Mouse (Mus musculus): ENCODE measurements around the gene Ephx1. TPM values are rescaled to one million over a fixed set of nuclear protein-coding genes. Genes with fewer than 3 reads are reported as not detected.
A peak's percentile ranks its signal among the peaks of the same experiment; 100 is the strongest.
"Not testable (repeated sequence)": the region's sequence is repeated elsewhere in the genome, so short reads cannot be mapped to it uniquely, and the experiment has no call there.

The Ephx1 gene
- polyA plus RNA-seq, 2 experiments = 6.7 to 6.8 TPM

- Histone ChIP-seq H3K36me3 (ENCODE audit: control insufficient read depth, insufficient read depth, low read length) (no peaks in the 10 kb centered on the region), H3K4me3 (replicated peaks; ENCODE audit: low read length) (no peak overlapping the region), H3K9me3 (ENCODE audit: control insufficient read depth, low read length) (no peaks in the 10 kb centered on the region), H3K4me1 (ENCODE audit: control insufficient read depth, insufficient read depth, low read length) (no peaks in the 10 kb centered on the region), H3K4me2 (replicated peaks; ENCODE audit: low read depth, low read length, severe bottlenecking) (no peak overlapping the region), H3K27ac (replicated peaks; ENCODE audit: low read depth, low read length) (no peak overlapping the region), H3K27me3 (ENCODE audit: control insufficient read depth, insufficient read depth, low read length) (no peaks in the 10 kb centered on the region), H3K9ac (ENCODE audit: low read depth, low read length, severe bottlenecking) (no peak overlapping the region; the same call in 1 of the 2 replicates)
- 2% methylated on average over 9 of the region's 9 CpGs for WGBS
- peak; percentile 44; the same call in 1 of the 2 replicates for ATAC-seq (ENCODE audit: low FRiP score, low read depth)
- TF ChIP-seq POLR2A (IDR thresholded peaks at IDR 0.05; ENCODE audit: borderline replicate concordance, extremely low read depth, insufficient read depth, insufficient read length) = no peak
- DNase-seq (ENCODE audit: low spot score) = peak; percentile 72
Measured at GRCm38 (mm10) chr1:180987759-180988158, 32.9 kb downstream of the Ephx1 start.

- no peaks in the 10 kb centered on the region for H3K36me3 ChIP-seq (ENCODE audit: control insufficient read depth, insufficient read depth, low read length)
- no peak overlapping the region for H3K4me3 ChIP-seq (replicated peaks; ENCODE audit: low read length)
- no peak for TF ChIP-seq POLR2A (IDR thresholded peaks at IDR 0.05; ENCODE audit: borderline replicate concordance, extremely low read depth, insufficient read depth, insufficient read length)
- H3K9ac ChIP-seq (ENCODE audit: low read depth, low read length, severe bottlenecking) = no peak overlapping the region
- DNase-seq (ENCODE audit: low spot score) (no peak), ATAC-seq (ENCODE audit: low FRiP score, low read depth) (no peak)
- 89% methylated on average over 8 of the region's 8 CpGs for WGBS
- no peak overlapping the region for H3K4me2 ChIP-seq (replicated peaks; ENCODE audit: low read depth, low read length, severe bottlenecking)
- H3K9me3 ChIP-seq (ENCODE audit: control insufficient read depth, low read length) = no peaks in the 10 kb centered on the region
- H3K27me3 ChIP-seq (ENCODE audit: control insufficient read depth, insufficient read depth, low read length) = no peaks in the 10 kb centered on the region
- no peak overlapping the region for H3K27ac ChIP-seq (replicated peaks; ENCODE audit: low read depth, low read length)
- H3K4me1 ChIP-seq (ENCODE audit: control insufficient read depth, insufficient read depth, low read length) = no peaks in the 10 kb centered on the region
Measured at GRCm38 (mm10) chr1:180986701-180987100, 34.0 kb downstream of the Ephx1 start.

- not testable (repeated sequence) for H3K4me1 ChIP-seq (ENCODE audit: control insufficient read depth, insufficient read depth, low read length); DNase-seq (ENCODE audit: low spot score); H3K4me2 ChIP-seq (replicated peaks; ENCODE audit: low read depth, low read length, severe bottlenecking); H3K27me3 ChIP-seq (ENCODE audit: control insufficient read depth, insufficient read depth, low read length); H3K9me3 ChIP-seq (ENCODE audit: control insufficient read depth, low read length); H3K36me3 ChIP-seq (ENCODE audit: control insufficient read depth, insufficient read depth, low read length); H3K4me3 ChIP-seq (replicated peaks; ENCODE audit: low read length); H3K27ac ChIP-seq (replicated peaks; ENCODE audit: low read depth, low read length); H3K9ac ChIP-seq (ENCODE audit: low read depth, low read length, severe bottlenecking); ATAC-seq (ENCODE audit: low FRiP score, low read depth)
- WGBS = 77% methylated on average over 7 of the region's 7 CpGs
Measured at GRCm38 (mm10) chr1:180981298-180982046, 39.2 kb downstream of the Ephx1 start.

GRCm38 (mm10) chr1:180980464-180980863 is 40.2 kb downstream of the Ephx1 start:
- Histone ChIP-seq H3K36me3 (ENCODE audit: control insufficient read depth, insufficient read depth, low read length) (no peaks in the 10 kb centered on the region), H3K27me3 (ENCODE audit: control insufficient read depth, insufficient read depth, low read length) (no peaks in the 10 kb centered on the region), H3K4me1 (ENCODE audit: control insufficient read depth, insufficient read depth, low read length) (no peaks in the 10 kb centered on the region), H3K4me2 (replicated peaks; ENCODE audit: low read depth, low read length, severe bottlenecking) (no peak overlapping the region), H3K9me3 (ENCODE audit: control insufficient read depth, low read length) (no peaks in the 10 kb centered on the region), H3K9ac (ENCODE audit: low read depth, low read length, severe bottlenecking) (no peak overlapping the region), H3K4me3 (replicated peaks; ENCODE audit: low read length) (no peak overlapping the region), H3K27ac (replicated peaks; ENCODE audit: low read depth, low read length) (no peak overlapping the region)
- no peak for DNase-seq (ENCODE audit: low spot score)
- no peak for ATAC-seq (ENCODE audit: low FRiP score, low read depth)
- no peak for TF ChIP-seq POLR2A (IDR thresholded peaks at IDR 0.05; ENCODE audit: borderline replicate concordance, extremely low read depth, insufficient read depth, insufficient read length)
- WGBS = 64% methylated on average over 2 of the region's 2 CpGs

GRCm38 (mm10) chr1:180979484-180980251 is 41.0 kb downstream of the Ephx1 start:
- Histone ChIP-seq H3K27ac (replicated peaks; ENCODE audit: low read depth, low read length) (no peak overlapping the region), H3K4me1 (ENCODE audit: control insufficient read depth, insufficient read depth, low read length) (no peaks in the 10 kb centered on the region), H3K4me3 (replicated peaks; ENCODE audit: low read length) (no peak overlapping the region), H3K36me3 (ENCODE audit: control insufficient read depth, insufficient read depth, low read length) (no peaks in the 10 kb centered on the region), H3K9ac (ENCODE audit: low read depth, low read length, severe bottlenecking) (no peak overlapping the region), H3K4me2 (replicated peaks; ENCODE audit: low read depth, low read length, severe bottlenecking) (no peak overlapping the region), H3K27me3 (ENCODE audit: control insufficient read depth, insufficient read depth, low read length) (no peaks in the 10 kb centered on the region), H3K9me3 (ENCODE audit: control insufficient read depth, low read length) (no peaks in the 10 kb centered on the region)
- no peak for TF ChIP-seq POLR2A (IDR thresholded peaks at IDR 0.05; ENCODE audit: borderline replicate concordance, extremely low read depth, insufficient read depth, insufficient read length)
- no peak for ATAC-seq (ENCODE audit: low FRiP score, low read depth)
- no peak for DNase-seq (ENCODE audit: low spot score)
- WGBS = 80% methylated on average over 22 of the region's 24 CpGs
